In genomic region chr5:137645652-137646091, GRCm38 (mm10) we compare ENCODE assay signal across 9 mouse cellular contexts. TPM values are rescaled to one million over a fixed set of nuclear protein-coding genes. Genes with fewer than 3 reads are reported as not detected.
DNase-seq lines count a peak whose midpoint lies in the region; ATAC-seq and TF ChIP-seq lines count a peak whose summit lies in the region.
"Had no signal": no experiment of that assay in that cellular context is flagged by ENCODE, and none has a peak within 500 bp of the region (broad histone marks: within the 10 kb centered on the region; RNA-seq: fewer than 3 reads in every experiment).

Gene Irs3 (minus strand): TSS chr5:137645714.

- ATAC-seq in hindbrain, postnatal 0 days, result no peak
- no peak; the same call in 1 of the 2 replicates for ATAC-seq in liver, embryonic 15.5 days (ENCODE audit: insufficient read depth)
- no peak for ATAC-seq in erythroid progenitor cell, adult 5-6 weeks (replicated peaks; ENCODE audit: low FRiP score, poor library complexity, severe bottlenecking)

- peak; percentile 40; the same call in 1 of the 2 replicates for TF ChIP-seq POLR2A in embryonic fibroblast, embryonic 13.5 days (IDR thresholded peaks at IDR 0.05; ENCODE audit: low read depth, low read length)
- TF ChIP-seq POLR2A in olfactory bulb, adult 2 months (IDR thresholded peaks at IDR 0.05; ENCODE audit: insufficient read depth, low read depth, low read length), result no peak

- H3K27me3 ChIP-seq in hindbrain, postnatal 0 days (ENCODE audit: insufficient read depth, low read length), result peaks cover 17% of the 10 kb centered on the region
- H3K27me3 ChIP-seq in liver, embryonic 15.5 days, result peaks cover 34% of the 10 kb centered on the region

- 0 out of 2 replicates have a peak, but pooled peaks cover 3% of the 10 kb centered on the region for H3K4me1 ChIP-seq in embryonic fibroblast, embryonic 13.5 days (ENCODE audit: control insufficient read depth, insufficient read depth, low read length)
- peaks cover 5% of the 10 kb centered on the region; the same call in 1 of the 2 replicates for H3K4me1 ChIP-seq in hindbrain, postnatal 0 days (ENCODE audit: insufficient read depth, low read length)
- H3K4me1 ChIP-seq in liver, embryonic 15.5 days (replicated peaks), result peaks cover 58% of the 10 kb centered on the region
- peaks cover 5% of the 10 kb centered on the region for H3K4me1 ChIP-seq in olfactory bulb, adult 2 months (ENCODE audit: control insufficient read depth, insufficient read depth, low read length)

- H3K4me2 ChIP-seq in hindbrain, postnatal 0 days (ENCODE audit: low read depth, low read length), result peak within 1 kb of the TSS; percentile 43
- H3K4me2 ChIP-seq in liver, embryonic 15.5 days, result peak within 1 kb of the TSS; percentile 74

- no peaks in the 10 kb centered on the region for H3K9me3 ChIP-seq in hindbrain, postnatal 0 days (ENCODE audit: low read length)
- H3K9me3 ChIP-seq in liver, embryonic 15.5 days (replicated peaks), result no peaks in the 10 kb centered on the region

- peak within 1 kb of the TSS; percentile 6; the same call in 1 of the 2 replicates for H3K4me3 ChIP-seq in embryonic fibroblast, embryonic 13.5 days (ENCODE audit: insufficient read depth, low read length)
- H3K4me3 ChIP-seq in hindbrain, postnatal 0 days (ENCODE audit: low read length), result peak within 1 kb of the TSS; percentile 18; the same call in 1 of the 2 replicates
- peak within 1 kb of the TSS; percentile 45 for H3K4me3 ChIP-seq in liver, embryonic 15.5 days (replicated peaks)
- H3K4me3 ChIP-seq in olfactory bulb, adult 2 months (ENCODE audit: insufficient read depth, low read depth, low read length), result peak within 1 kb of the TSS; percentile 1; the same call in 1 of the 2 replicates

- WGBS in hindbrain, postnatal 0 days, result 22% methylated on average over 11 of the region's 11 CpGs
- WGBS in liver, embryonic 15.5 days (ENCODE audit: insufficient replicate concordance), result 21% methylated on average over 11 of the region's 11 CpGs
- 35% methylated on average over 11 of the region's 11 CpGs for WGBS in olfactory bulb, adult 2 months

- no peaks in the 10 kb centered on the region for H3K36me3 ChIP-seq in hindbrain, postnatal 0 days (ENCODE audit: insufficient read depth, low read length)
- peaks cover 28% of the 10 kb centered on the region for H3K36me3 ChIP-seq in liver, embryonic 15.5 days (replicated peaks)

- H3K9ac ChIP-seq in hindbrain, postnatal 0 days (replicated peaks; ENCODE audit: low read length), result no peak within 1 kb of the TSS
- H3K9ac ChIP-seq in liver, embryonic 15.5 days, result peak within 1 kb of the TSS; percentile 37; the same call in 1 of the 2 replicates

- peak; percentile 42 for DNase-seq in gastrocnemius, postnatal 14 days
- no peak for DNase-seq in gastrocnemius, postnatal 10 days
- DNase-seq in hindbrain, postnatal 0 days (ENCODE audit: low spot score), result no peak
- DNase-seq in frontal cortex, postnatal 14 days (ENCODE audit: low spot score in 2 of 2), result no peak

- no peak for TF ChIP-seq CTCF in embryonic fibroblast, embryonic 13.5 days (IDR thresholded peaks at IDR 0.05; ENCODE audit: borderline replicate concordance, insufficient read depth, low read length)
- TF ChIP-seq CTCF in hindbrain, postnatal 0 days (IDR thresholded peaks at IDR 0.05; ENCODE audit: low read depth), result no peak
- TF ChIP-seq CTCF in olfactory bulb, adult 2 months (IDR thresholded peaks at IDR 0.05; ENCODE audit: insufficient read depth, low read depth, low read length), result no peak

- intact Hi-C loops in gastrocnemius, postnatal 14 days (cut with DNase I; ENCODE audit: low total_unique reads), result no loop called here

- no peak within 1 kb of the TSS for H3K27ac ChIP-seq in embryonic fibroblast, embryonic 13.5 days (ENCODE audit: insufficient read depth, low read length)
- no peak within 1 kb of the TSS for H3K27ac ChIP-seq in hindbrain, postnatal 0 days
- H3K27ac ChIP-seq in liver, embryonic 15.5 days (replicated peaks), result no peak within 1 kb of the TSS
- no peak within 1 kb of the TSS for H3K27ac ChIP-seq in olfactory bulb, adult 2 months (ENCODE audit: insufficient read depth, low read depth, low read length)
- H3K27ac ChIP-seq: macrophage had no signal

RNA-seq across cellular contexts. Expression of gene Irs3, which starts in this region (rescaled TPM):
- under 1 TPM; 0.33 to 0.47 TPM for total RNA-seq in gastrocnemius, postnatal 14 days (2021)
- total RNA-seq in gastrocnemius, postnatal 10 days (2021), result under 1 TPM; 0.42 to 0.61 TPM
- 0.22 and 0.37 TPM in 2 replicates for polyA plus RNA-seq in embryonic fibroblast, embryonic 13.5 days (2011; ENCODE audit: insufficient read length, low read depth, missing spikeins)
- total RNA-seq in hindbrain, postnatal 0 days (2014; rRNA removed), result 0.40 and 1.4 TPM in 2 replicates
- polyA plus RNA-seq in hindbrain, postnatal 0 days (2015; fragmentation: Nextera tagmentation; extraction: Ambion mirVana), result 0.36 and 0.39 TPM in 2 replicates
- polyA plus RNA-seq in liver, embryonic 15.5 days (2015; fragmentation: Nextera tagmentation; extraction: Ambion mirVana), result 0.07 TPM in 1 of 2 replicates, not detected in the other
- not detected in 2 replicates for polyA plus RNA-seq in olfactory bulb, adult 2 months (2012; ENCODE audit: insufficient read depth, insufficient read length, low replicate concordance, missing spikeins)
- total RNA-seq in erythroid progenitor cell, adult 5-6 weeks (2015; ENCODE audit: low replicate concordance), result not detected in 2 replicates
- not detected in 2 replicates for total RNA-seq in erythroid progenitor cell, adult 5-6 weeks (2017; ENCODE audit: low replicate concordance)

Comparison
In these comparisons a context has a peak if more than half of its experiments do, and no peak if none do; other contexts are left out.
1. Peak in DNase-seq in gastrocnemius, postnatal 14 days; RNA of the gene not detected or under 1 TPM.